Mouse (Mus musculus) skeletal muscle tissue, adult 2 months (tissue): ENCODE measurements around the gene Olfr1057.
"Not testable (repeated sequence)": the region's sequence is repeated elsewhere in the genome, so short reads cannot be mapped to it uniquely, and the experiment has no call there.

Source experiments
- DNase-seq: peaks from one replicate; pipeline ENCODE4 v3.0.0-alpha.2; 2012; ENCODE audit warnings: low read depth, low spot score

The Olfr1057 gene

GRCm38 (mm10) chr2:86378293-86378692 lies at the start of gene Olfr1057:
Gene Olfr1057 (minus strand): TSS chr2:86378393.
- no peak for DNase-seq

- DNase-seq, result not testable (repeated sequence)
Observed at GRCm38 (mm10) chr2:86426649-86427048, 48.5 kb upstream of the Olfr1057 start, which contains the start of gene Olfr1062. Gene Olfr1062 (minus strand): TSS chr2:86426749.

GRCm38 (mm10) chr2:86413950-86414349 lies 35.8 kb upstream of the Olfr1057 start, which contains the start of gene Olfr1061:
Gene Olfr1061 (minus strand): TSS chr2:86414050.
- no peak for DNase-seq

GRCm38 (mm10) chr2:86395114-86395513 lies 16.9 kb upstream of the Olfr1057 start:
- DNase-seq, result no peak

- not testable (repeated sequence) for DNase-seq
Observed at GRCm38 (mm10) chr2:86388461-86388860, 10.3 kb upstream of the Olfr1057 start, which contains the start of gene Olfr1058. Gene Olfr1058 (minus strand): TSS chr2:86388561.

GRCm38 (mm10) chr2:86366342-86366741 lies 11.9 kb downstream of the Olfr1057 start:
- not testable (repeated sequence) for DNase-seq

- DNase-seq, result no peak
Observed at GRCm38 (mm10) chr2:86362369-86362768, 15.8 kb downstream of the Olfr1057 start, which contains the start of gene Olfr1056. Gene Olfr1056 (minus strand): TSS chr2:86362469.

GRCm38 (mm10) chr2:86351751-86352150 lies 26.4 kb downstream of the Olfr1057 start:
- not testable (repeated sequence) for DNase-seq

GRCm38 (mm10) chr2:86350184-86350583 lies 28.0 kb downstream of the Olfr1057 start, which contains the start of gene Olfr1055:
Gene Olfr1055 (minus strand): TSS chr2:86350284.
- DNase-seq, result no peak

GRCm38 (mm10) chr2:86335333-86335732 lies 42.9 kb downstream of the Olfr1057 start, which contains the start of gene Olfr1054:
Gene Olfr1054 (minus strand): TSS chr2:86335433.
- DNase-seq, result no peak
